In genomic region chr9:22543467-22543866, GRCm38 (mm10) we compare ENCODE assay signal across 28 mouse cellular contexts.
"Had no signal": no experiment of that assay in that cellular context is flagged by ENCODE, and none has a peak within 500 bp of the region (broad histone marks: within the 10 kb centered on the region; RNA-seq: fewer than 3 reads in every experiment).

No protein-coding gene starts in this region.

- H3K4me3 ChIP-seq: gastrocnemius, adult 2 months; heart, adult 2 months; heart, embryonic 13.5 days; heart, embryonic 15.5 days; hindbrain, embryonic 10.5 days; hindbrain, embryonic 12.5 days; intestine, embryonic 15.5 days; layer of hippocampus, adult 2 months; left cerebral cortex, adult 2 months; limb, embryonic 10.5 days; limb, embryonic 12.5 days; liver, embryonic 13.5 days; liver, embryonic 15.5 days had no signal

- ATAC-seq: hindbrain, embryonic 16.5 days; inflammation-experienced regulatory T-cells, adult 6 months; intestine, postnatal 0 days had no signal

- DNase-seq: gastrocnemius, adult 2 months; gastrocnemius, postnatal 10 days; gastrocnemius, postnatal 25 days; heart, adult 2 months; heart, postnatal 4 days; kidney, adult 18-20 months; kidney, adult 8-10 months; kidney, postnatal 10 days; kidney, postnatal 25 days; kidney, postnatal 4 days; liver; liver, embryonic 13.5 days had no signal

- H3K4me1 ChIP-seq: liver, embryonic 13.5 days; liver, embryonic 15.5 days had no signal

- H3K27me3 ChIP-seq: heart, embryonic 13.5 days; heart, embryonic 15.5 days; hindbrain, embryonic 12.5 days; intestine, embryonic 15.5 days; liver, embryonic 13.5 days; liver, embryonic 15.5 days had no signal

- H3K27ac ChIP-seq: gastrocnemius, adult 2 months; heart, adult 2 months; heart, embryonic 13.5 days; heart, embryonic 15.5 days; hindbrain, embryonic 10.5 days; hindbrain, embryonic 12.5 days; hindbrain, embryonic 14.5 days; intestine, embryonic 15.5 days; layer of hippocampus, adult 2 months; left cerebral cortex, adult 2 months; limb, embryonic 10.5 days; limb, embryonic 12.5 days; liver, embryonic 13.5 days; liver, embryonic 15.5 days had no signal

- H3K36me3 ChIP-seq: heart, embryonic 13.5 days; heart, embryonic 15.5 days; hindbrain, embryonic 10.5 days; hindbrain, embryonic 12.5 days; intestine, embryonic 15.5 days; limb, embryonic 10.5 days; limb, embryonic 12.5 days; liver, embryonic 13.5 days; liver, embryonic 15.5 days had no signal

- H3K9ac ChIP-seq: heart, embryonic 13.5 days; heart, embryonic 15.5 days; hindbrain, embryonic 12.5 days; hindbrain, embryonic 14.5 days; intestine, embryonic 15.5 days; limb, embryonic 12.5 days; liver, embryonic 13.5 days; liver, embryonic 15.5 days had no signal

- H3K9me3 ChIP-seq: heart, embryonic 13.5 days; heart, embryonic 15.5 days; hindbrain, embryonic 10.5 days; hindbrain, embryonic 12.5 days; intestine, embryonic 15.5 days; limb, embryonic 10.5 days; limb, embryonic 12.5 days; liver, embryonic 13.5 days; liver, embryonic 15.5 days had no signal

- H3K4me2 ChIP-seq: heart, embryonic 11.5 days; heart, embryonic 13.5 days; heart, embryonic 15.5 days; hindbrain, embryonic 12.5 days; hindbrain, embryonic 14.5 days; intestine, embryonic 15.5 days; limb, embryonic 12.5 days; liver, embryonic 11.5 days; liver, embryonic 13.5 days; liver, embryonic 15.5 days had no signal
